Mouse (Mus musculus) cortical plate, adult 2 months (tissue): ENCODE data around the gene Ldhal6b.

ENCODE experiments used
- CTCF ChIP-seq: fragments of 200-500 bp; IDR thresholded peaks from 2 replicates; pipeline ENCODE4 v1.5.1; 2011; ENCODE audit warnings: mild to moderate bottlenecking, control low read depth, low read length; ENCODE audit not compliant: insufficient read depth; ENCODE audit errors: extremely low read depth
- POLR2A ChIP-seq: fragments of 200-500 bp; IDR thresholded peaks from 2 replicates; pipeline ENCODE4 v1.6.1; 2011; ENCODE audit warnings: mild to moderate bottlenecking, low read length, control low read depth; ENCODE audit not compliant: insufficient read depth; ENCODE audit errors: extremely low read depth

GRCm38 (mm10) chr17:5390682-5391081 lies 27.9 kb downstream of the Ldhal6b start:
- TF ChIP-seq CTCF (no peak), POLR2A (no peak)
